10 mouse cellular contexts compared by ENCODE assay signal in the genomic region with DNA sequence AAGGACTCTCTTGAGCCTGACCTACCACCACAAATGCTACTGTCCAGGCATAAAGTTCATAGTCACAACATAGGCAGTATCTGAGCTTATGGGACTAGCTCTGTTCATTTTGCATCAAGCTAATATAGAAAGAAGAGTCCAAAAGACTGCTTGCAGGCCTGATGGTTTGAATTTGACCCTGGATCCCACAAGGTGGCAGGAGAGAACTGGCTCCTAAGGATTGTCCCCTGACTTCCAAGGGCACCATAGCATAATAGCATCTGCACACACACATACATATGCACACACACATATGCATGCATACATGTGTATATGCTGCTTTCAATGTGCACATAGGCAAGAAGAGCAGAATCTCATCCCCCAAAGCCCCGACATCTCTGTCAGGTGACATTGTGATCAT.
DNase-seq lines count a peak whose midpoint lies in the region; ATAC-seq and TF ChIP-seq lines count a peak whose summit lies in the region.
"Had no signal": no experiment of that assay in that cellular context is flagged by ENCODE, and none has a peak within 500 bp of the region (broad histone marks: within the 10 kb centered on the region; RNA-seq: fewer than 3 reads in every experiment).

No protein-coding gene starts in this region.

- 80% methylated on average over 1 of the region's 1 CpGs for WGBS in heart, adult 2 months
- 56% methylated on average over 1 of the region's 1 CpGs for WGBS in lung, embryonic 16.5 days

- TF ChIP-seq EP300 in heart, adult 2 months (IDR thresholded peaks at IDR 0.05; ENCODE audit: insufficient read depth, low read depth, low read length): 0 out of 2 replicates have a peak, but pooled peaks have one; percentile 24

- peaks cover 1% of the 10 kb centered on the region for H3K4me1 ChIP-seq in heart, adult 2 months (ENCODE audit: control insufficient read depth, insufficient read depth, low read length)
- H3K4me1 ChIP-seq in lung, embryonic 16.5 days (replicated peaks; ENCODE audit: control insufficient read depth, insufficient read depth, low read length): peaks cover 25% of the 10 kb centered on the region

- H3K27ac ChIP-seq in heart, adult 2 months: no peak overlapping the region
- H3K27ac ChIP-seq in lung, embryonic 16.5 days (ENCODE audit: low read length): 0 out of 2 replicates have a peak overlapping the region, but pooled peaks have one; percentile 20
- H3K27ac ChIP-seq: embryonic facial prominence, embryonic 13.5 days had no signal

- H3K4me3 ChIP-seq in heart, adult 2 months: no peak overlapping the region
- no peak overlapping the region for H3K4me3 ChIP-seq in lung, embryonic 16.5 days (ENCODE audit: low read length)
- H3K4me3 ChIP-seq: embryonic facial prominence, embryonic 13.5 days had no signal

- TF ChIP-seq POLR2A in heart, adult 2 months (IDR thresholded peaks at IDR 0.05; ENCODE audit: insufficient read depth, low read depth, low read length): no peak

- DNase-seq in heart, adult 2 months: no peak
- DNase-seq in heart, adult 8-10 months (ENCODE audit: low spot score): no peak
- DNase-seq in lung, postnatal 4 days: no peak
- DNase-seq in kidney, adult 8-10 months: peak; percentile 18 to 22
- DNase-seq in adrenal gland, adult 2 months: no peak
- no peak for DNase-seq in gastrocnemius, postnatal 25 days
- DNase-seq: B cell, adult 2 months had no signal

- intact Hi-C loops in heart, adult 2 months (cut with DNase I): loop anchor here (1.0 to 2.0 kb wide), 2 partner anchors 23 to 74 kb away; no protein-coding TSS in a partner anchor

- H3K27me3 ChIP-seq in heart, adult 2 months (ENCODE audit: control insufficient read depth, insufficient read depth, low read length): no peaks in the 10 kb centered on the region
- no peaks in the 10 kb centered on the region for H3K27me3 ChIP-seq in lung, embryonic 16.5 days (ENCODE audit: control insufficient read depth, insufficient read depth, low read depth, low read length)
- H3K27me3 ChIP-seq: embryonic facial prominence, embryonic 13.5 days had no signal

- H3K79me2 ChIP-seq in heart, adult 2 months (replicated peaks; ENCODE audit: control insufficient read depth, insufficient read depth, low read length): 0 out of 2 replicates have a peak, but pooled peaks cover 1% of the 10 kb centered on the region

- peaks cover 2% of the 10 kb centered on the region; the same call in 1 of the 2 replicates for H3K36me3 ChIP-seq in heart, adult 2 months (ENCODE audit: control insufficient read depth, insufficient read depth, low read length)
- no peaks in the 10 kb centered on the region for H3K36me3 ChIP-seq in lung, embryonic 16.5 days (ENCODE audit: control insufficient read depth, insufficient read depth, low read length)
- H3K36me3 ChIP-seq: embryonic facial prominence, embryonic 13.5 days had no signal

- no peak overlapping the region for H3K9ac ChIP-seq in heart, adult 2 months (ENCODE audit: low read depth, low read length)
- H3K9ac ChIP-seq in lung, embryonic 16.5 days (ENCODE audit: low read length): no peak overlapping the region
- H3K9ac ChIP-seq: embryonic facial prominence, embryonic 13.5 days had no signal

- no peaks in the 10 kb centered on the region for H3K9me3 ChIP-seq in lung, embryonic 16.5 days (ENCODE audit: control insufficient read depth, low read length)
- H3K9me3 ChIP-seq: embryonic facial prominence, embryonic 13.5 days had no signal

- peak; percentile 65 for TF ChIP-seq CTCF in heart, adult 2 months (IDR thresholded peaks at IDR 0.05)

- no peak overlapping the region for H3K4me2 ChIP-seq in lung, embryonic 16.5 days (ENCODE audit: low read depth, low read length)
- H3K4me2 ChIP-seq: embryonic facial prominence, embryonic 13.5 days had no signal

- no peak for ATAC-seq in lung, embryonic 16.5 days (ENCODE audit: low read depth)
- ATAC-seq in megakaryocyte, adult 5-6 weeks (ENCODE audit: poor library complexity, severe bottlenecking): no peak

Comparison
In these comparisons a context has a peak if more than half of its experiments do, and no peak if none do; other contexts are left out.
1. DNase-seq: peak in kidney, adult 8-10 months (2 of 2); none in heart, adult 2 months (0 of 2), heart, adult 8-10 months (single experiment), lung, postnatal 4 days (0 of 2), adrenal gland, adult 2 months (single experiment) and gastrocnemius, postnatal 25 days (single experiment).